Mouse (Mus musculus) olfactory bulb, adult 2 months (tissue): Measurements from ENCODE around the gene Rrp1.

Experiments
- CTCF ChIP-seq: fragments of 200-500 bp; IDR thresholded peaks from 2 replicates; pipeline ENCODE4 v1.5.1; 2012; ENCODE audit warnings: low read depth, mild to moderate bottlenecking, low read length, moderate library complexity; ENCODE audit not compliant: insufficient read depth
- POLR2A ChIP-seq: fragments of 200-500 bp; IDR thresholded peaks from 2 replicates; pipeline ENCODE4 v1.6.1; 2012; ENCODE audit warnings: mild to moderate bottlenecking, low read depth, low read length, moderate library complexity; ENCODE audit not compliant: insufficient read depth

- 0 out of 2 replicates have a peak, but pooled peaks have one; percentile 19 for TF ChIP-seq POLR2A
- TF ChIP-seq CTCF, result peak; percentile 94
Measured at GRCm38 (mm10) chr10:78395819-78396624, 16.8 kb downstream of the Rrp1 start.
